Mouse (Mus musculus) heart, postnatal 4 days (tissue): ENCODE measurements around the gene Zkscan16. TPM values are rescaled to one million over a fixed set of nuclear protein-coding genes. Genes with fewer than 3 reads are reported as not detected.

Source experiments
- DNase-seq: peaks from one replicate; pipeline ENCODE4 v3.0.0; 2021
- total RNA-seq, 2 experiments: library from RNA; stranded (reverse); gene quantifications; 2 replicates each; pipeline ENCODE4 v1.2.3; 2021

Zkscan16 gene
- total RNA-seq, result under 1 TPM; 0.21 to 0.25 TPM

DNA sequence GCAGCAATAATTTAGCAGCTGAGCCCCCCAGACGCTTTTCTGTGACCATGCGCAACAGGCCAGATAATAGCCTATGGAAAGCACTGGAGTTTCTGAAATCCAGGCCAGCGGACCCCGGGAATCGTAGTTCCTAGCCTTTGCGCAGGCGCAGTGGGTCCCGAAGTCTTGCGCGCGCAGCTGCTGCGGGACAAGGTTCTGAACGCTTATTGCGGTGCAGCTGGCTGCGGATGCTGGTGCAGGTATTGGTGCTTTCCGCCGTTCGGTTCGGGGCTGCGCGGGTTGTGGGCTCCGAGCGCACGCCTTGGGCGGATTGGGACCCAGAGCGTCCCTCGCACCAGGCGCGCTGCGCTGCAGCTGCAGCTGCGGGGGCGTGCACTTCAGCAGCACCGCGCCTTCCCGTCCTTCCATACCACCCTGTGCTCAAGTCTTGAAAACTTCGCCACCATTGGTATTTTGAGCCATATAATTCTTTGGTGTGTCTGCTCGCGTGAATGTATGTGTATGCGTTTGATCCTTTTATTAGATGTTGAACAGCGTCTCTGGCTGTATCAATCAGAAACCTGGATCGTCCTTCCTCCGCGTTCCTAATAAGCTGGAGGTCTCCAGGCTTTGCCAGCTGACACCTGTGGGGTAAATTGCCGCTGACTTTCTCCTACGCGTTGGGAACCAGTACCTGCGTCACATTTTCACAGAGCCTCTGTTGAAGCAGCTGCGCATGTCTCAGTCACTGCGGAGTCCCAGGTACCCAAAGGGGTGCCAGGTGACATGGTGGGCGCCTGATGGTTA lies at the start of gene Zkscan16:
Gene Zkscan16 (plus strand): TSS at position 209 of the 786 bp plus-strand sequence.
- DNase-seq, result peak; percentile 85

DNA sequence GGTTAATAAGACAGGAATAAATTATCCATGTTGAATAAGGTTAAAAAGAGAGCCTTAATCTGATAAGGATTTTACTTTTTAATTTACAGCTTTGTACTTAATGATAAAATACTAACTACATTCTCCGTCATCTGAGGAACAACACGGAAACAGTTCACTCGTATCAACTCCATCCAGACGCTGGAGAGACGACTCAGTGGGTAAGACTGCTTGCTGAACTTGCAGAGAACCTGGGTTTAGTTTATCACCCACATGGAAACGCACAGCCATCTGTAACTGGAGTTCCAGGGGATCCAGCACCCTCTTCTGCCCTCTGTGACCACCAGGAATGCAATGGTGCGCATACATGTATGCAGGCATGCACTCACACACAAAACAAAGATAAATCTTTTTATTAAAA lies 49.0 kb upstream of the Zkscan16 start:
- DNase-seq, result no peak

DNA sequence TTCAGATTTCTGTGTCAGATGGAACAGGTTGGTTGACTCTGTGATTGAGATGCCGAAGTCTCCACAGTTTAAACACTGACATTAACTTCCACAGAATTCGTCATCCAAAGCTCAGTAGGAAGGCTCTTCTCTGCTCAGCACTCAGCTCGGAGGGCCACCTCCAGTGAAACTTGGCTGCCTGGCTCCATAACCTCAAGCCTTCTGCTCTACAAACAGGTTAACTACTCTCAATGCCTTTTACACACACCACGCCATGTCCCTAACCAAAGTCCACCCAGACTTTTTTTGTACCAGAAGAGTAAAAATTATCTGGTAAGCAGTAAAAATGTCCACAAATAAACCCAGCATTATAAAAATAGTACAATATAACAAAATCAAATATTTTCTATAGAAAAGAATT lies 46.0 kb upstream of the Zkscan16 start:
- no peak for DNase-seq

DNA sequence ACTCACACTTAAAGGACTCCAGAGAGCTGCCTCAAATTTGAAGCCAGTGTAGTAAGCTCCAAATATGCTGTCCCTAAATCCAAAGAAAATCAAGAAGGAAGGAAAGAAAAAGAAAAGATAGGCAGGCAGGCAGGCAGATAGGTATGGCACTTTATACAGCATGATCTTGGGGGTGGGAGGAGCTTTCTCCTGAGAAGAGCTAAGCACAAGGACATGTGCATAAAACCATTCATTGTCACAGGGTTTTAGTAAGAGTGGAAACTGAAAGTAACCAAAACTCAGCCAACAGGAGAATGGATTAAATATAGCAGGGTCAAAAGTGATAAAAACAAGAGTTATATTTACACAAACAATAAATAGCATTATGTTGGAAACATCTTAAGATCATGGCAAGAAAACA lies 45.1 kb upstream of the Zkscan16 start:
- no peak for DNase-seq

DNA sequence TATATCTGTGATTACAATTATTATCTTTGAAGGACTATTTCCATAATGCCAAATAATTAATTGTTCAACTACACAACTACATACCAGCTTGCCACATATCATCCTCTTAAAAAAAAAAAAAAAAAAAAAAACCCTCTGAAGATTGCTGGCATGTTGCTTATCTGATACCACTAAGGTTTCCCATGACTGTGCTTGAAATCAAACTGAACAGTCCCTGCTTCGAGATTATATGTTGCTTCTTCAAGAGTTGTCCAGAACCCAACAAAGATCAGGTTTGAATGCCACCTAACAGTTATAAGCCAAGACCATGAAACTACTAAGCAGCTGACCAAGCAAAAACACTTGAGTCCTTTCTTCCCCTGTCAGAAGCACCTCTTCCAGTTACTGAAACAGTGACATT lies 36.0 kb upstream of the Zkscan16 start:
- DNase-seq, result no peak

DNA sequence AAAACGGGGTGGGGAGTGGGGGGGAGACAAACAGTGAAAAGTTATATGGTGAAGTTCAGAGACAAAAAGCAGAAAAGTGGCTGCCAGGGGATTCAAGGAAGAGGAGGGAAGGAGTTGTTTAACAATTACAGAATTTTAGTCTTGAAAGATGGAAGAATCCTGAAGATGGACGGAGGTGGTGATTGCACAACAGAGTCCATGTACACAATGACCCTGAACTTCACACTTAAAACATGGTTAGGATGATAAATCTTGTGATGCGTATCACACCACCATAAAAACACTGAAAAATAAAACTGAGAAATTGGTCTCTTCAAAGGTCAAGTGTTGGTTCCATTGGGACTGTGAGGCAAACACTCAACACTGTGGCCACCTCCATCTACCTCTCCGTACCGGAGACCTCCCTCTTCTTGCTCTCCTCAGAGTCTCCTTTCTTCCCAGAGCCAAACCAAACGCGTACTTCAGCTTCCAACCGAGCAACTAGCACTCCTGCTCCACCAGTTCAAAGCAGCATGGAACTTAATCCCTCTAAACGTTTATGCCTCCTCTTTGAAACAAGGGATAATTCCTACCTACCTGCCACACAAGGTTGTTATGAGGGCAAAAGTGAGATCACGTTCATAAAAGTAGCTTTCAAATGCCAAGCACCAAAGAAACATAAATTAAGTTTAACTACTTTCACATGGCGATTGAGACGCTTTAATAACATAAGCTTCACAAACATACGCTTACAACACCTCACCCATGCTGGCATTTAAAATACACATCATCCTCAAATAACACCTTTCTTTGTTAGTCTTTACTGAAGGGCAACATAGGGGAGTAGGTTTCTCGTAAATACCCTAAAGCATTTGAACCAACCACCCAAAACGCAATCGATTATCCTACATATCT lies 33.0 kb upstream of the Zkscan16 start:
- DNase-seq, result no peak

DNA sequence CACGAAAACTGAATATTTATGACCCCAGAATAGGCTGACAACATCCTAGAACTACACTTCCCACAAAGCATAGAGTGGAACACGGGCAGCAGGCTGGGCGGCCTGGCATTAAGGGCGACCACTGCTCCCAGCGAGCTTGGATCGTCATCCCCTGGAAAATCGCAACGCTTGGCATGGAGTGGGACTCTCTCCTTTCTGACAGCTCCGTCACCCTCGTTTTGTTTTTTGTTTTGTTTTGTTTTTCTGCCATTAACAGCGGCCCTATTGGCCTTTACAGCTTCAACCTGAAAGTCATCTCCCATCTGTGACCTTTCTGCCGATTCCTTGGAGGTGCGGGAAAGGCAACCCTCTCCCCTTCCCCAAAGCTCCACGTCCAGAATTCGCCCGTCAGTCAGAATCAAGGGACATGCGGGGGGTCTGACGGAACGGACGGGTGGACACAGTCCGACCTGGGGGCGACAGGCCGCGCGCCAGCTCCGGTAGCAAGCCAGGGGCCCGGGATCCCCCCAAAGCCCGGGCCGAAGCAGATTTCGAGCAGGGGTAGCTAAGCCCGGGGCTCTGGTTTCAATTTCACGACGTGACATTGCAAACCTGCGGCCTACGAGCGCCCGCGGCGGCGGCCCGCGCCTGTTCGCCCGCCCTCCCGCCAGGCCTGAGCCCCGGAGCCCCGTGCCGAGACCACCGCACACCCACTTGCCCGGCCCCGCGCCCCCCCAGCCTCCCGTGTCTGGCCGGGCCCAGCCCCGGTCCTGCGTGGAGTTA lies 32.2 kb upstream of the Zkscan16 start:
- DNase-seq, result peak; percentile 68

DNA sequence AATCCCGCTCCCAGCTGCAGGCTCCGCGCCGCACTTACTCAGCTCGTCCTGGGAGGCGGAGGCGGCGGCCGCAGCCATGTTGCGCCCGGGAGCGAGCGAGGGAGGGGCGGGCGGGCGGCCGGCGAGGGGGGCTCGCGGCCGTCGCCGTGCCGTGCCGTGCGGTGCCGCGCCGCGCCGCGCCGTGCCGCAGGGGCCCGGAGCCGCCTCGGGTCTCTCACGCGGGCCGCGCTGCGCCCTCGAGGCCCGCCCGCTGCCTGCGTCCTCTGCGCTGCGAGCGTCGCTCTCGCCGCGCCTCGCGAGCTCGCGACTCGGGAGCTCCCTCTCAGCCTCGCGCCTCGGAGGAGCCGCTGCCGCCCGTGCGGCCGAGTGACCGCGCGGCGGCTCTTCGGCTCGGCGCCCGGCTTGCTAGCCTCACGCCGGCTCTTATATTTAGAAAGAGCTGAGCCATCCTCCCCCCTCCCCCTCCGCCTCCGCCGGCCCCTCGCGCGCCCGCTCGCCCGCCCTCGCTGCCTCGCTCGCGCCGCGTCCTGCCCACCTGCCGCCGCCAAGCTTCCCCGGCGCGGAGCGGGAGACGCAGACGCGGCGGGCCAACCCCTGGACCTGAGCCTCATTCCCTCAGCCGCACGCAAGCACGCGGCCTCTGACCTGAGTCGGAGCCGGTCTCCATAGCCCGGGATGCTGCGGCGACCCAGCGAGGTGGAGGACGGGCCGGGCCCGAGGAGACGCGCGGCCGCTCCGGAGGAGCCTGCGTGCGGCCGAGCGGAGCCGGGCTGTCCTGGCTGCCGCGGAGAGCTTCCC lies 31.4 kb upstream of the Zkscan16 start:
- peak; percentile 73 for DNase-seq

DNA sequence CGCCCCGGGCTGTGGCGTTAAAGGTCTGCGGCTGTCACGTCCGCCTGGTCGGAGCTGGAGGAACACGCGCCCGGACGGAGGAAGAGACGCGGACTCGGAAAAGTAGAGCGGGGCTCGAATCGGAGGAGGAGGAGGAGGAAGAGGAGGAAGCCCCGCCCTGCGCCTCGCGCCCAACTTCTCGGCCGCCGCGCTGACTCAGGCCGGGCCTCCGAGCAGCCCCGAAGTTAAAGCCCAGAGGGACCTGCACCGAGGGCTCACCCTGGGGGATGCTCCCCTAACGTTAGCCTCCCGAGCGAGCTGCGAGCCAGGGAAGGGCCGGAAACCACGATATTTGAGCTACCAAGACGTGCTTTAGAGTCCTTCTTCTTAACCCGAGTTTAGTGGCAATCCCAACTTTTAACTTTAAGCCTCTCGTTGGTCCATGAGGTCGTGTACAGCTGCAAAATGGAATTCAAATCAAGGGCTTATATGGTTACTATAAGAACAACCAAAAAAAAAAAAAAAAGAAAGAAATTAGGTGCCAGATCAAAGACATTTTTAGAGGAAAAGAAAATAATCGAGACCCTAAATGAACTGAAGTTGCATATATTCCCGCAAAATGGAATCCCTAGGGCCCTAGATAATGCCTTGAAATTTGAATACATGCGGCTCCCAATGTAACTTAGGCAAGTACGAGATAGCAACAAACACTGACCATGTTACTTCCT lies 30.6 kb upstream of the Zkscan16 start, which contains the start of gene Ecpas:
Gene Ecpas (minus strand): TSS at position 121 of the 707 bp plus-strand sequence.
- DNase-seq, result peak; percentile 83

DNA sequence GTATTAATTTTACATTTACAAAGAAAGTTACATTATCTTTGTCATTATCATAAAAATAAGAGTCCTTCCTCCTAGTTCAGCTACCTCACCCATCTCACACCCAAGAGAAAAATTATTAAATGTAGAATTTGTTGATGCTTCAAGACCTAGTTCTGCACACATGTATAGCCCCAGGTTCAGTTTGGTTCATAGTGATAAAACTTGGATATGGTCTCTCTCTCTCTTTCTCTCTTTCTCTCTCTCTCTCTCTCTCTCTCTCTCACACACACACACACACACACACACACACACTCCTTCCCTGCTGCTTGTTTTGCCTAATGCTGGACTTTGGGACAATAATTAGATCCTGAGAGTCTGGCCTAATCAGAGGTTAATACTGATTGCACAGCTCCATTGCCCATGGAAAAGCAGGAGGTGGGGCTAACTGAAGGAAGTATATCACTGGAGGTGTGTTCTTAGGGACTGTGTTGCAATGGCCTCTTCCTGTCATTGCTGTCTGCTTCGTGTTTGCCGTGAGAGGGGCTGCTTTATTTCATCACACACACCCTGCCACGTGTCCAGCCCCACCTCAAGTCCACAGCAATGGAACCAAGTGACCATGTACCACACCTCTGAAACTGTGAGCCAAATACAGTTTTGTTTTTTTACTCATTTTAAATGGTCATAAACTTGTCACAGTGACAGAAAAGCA lies 29.9 kb upstream of the Zkscan16 start:
- DNase-seq, result no peak

DNA sequence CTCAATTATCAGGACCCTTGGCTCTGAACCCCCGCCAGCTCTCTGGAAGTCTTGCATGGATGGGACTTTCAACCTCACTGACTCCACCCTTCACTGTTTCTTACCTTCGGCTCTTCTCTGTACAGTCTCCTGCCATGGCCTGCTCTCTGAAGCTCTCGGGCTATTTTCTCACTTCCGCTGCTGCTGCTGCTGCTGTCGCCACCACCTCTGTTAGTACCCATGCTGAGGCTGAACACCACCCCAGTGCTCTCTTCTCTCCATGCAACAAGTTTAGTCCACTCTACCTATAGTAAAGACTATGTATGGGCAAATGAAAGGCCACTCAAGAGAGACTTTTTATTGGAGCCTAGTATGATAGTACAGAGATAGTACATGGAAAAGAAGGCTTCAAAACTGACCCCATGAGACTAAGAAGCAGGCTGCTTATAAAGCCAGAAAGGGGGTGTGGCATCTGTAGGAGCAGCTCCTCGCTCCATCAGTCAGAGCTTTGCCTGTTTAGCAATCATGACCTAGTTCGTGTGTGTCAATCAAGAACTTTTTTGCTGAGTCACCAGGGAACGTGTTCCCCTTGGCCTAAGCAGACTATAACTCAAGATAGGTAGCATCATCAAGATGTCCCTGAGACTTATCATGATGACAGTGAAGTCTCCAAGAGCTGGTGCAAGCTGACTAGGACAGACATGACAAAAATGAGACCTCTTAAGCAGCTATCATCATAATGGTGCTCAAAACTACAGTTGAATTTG lies 28.2 kb upstream of the Zkscan16 start:
- no peak for DNase-seq

DNA sequence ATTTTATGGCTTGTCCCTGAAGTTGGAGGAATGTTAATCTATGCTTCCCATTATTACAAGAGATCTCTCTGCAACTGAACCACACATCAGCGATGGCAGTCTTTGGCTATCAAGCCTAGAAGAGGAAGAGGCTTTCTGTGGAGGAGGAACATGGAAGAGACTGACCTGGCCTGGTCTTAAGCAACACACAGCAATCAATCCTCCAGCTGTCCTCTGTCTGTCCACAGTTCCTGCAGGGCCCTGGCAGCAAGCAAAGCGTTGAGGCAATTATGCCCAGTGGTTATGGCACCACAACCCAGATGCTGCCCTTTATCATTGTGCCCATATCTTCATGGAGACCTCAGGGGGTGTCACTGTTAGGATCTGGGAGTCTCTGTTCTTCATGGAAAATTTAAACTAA lies 19.5 kb upstream of the Zkscan16 start:
- DNase-seq, result no peak

DNA sequence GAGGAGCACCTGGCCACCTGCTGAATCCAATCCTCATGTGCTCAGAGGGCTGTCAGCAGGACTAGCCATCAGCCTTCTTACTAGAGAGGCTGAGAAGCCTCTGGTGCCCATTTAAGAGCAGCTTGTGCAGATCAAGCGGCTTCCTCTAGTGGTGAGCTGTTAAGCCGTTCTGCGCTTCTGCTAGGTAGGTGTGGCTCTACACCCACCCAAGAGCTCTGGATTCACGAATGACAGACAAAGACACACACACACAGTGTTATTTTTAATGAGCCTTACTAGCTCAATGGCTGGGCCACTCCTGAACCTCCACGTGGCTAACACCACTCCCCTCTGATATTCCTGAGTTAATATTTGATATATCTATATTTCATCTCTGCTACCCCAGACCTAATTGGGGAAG lies 17.8 kb upstream of the Zkscan16 start:
- no peak for DNase-seq

DNA sequence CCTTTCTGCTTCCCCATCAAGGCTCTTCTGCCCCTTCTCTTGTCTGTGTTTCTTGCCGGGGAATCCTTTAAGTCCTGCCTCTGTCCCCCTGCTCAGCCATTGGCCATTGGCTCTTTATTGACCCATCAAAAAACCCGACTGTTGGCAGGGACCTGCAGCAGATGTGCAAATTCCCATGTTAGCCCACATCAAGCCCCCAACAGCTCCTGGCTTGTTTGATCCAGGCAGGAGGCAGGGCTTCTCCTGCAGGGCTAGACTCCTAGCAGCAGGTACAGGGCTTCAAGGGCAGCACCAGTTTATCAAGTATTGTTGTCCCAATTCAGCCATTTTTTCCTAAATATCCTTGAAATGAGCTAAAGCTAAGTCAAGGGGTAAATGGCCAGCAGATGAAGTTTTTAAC lies 17.3 kb upstream of the Zkscan16 start:
- no peak for DNase-seq

DNA sequence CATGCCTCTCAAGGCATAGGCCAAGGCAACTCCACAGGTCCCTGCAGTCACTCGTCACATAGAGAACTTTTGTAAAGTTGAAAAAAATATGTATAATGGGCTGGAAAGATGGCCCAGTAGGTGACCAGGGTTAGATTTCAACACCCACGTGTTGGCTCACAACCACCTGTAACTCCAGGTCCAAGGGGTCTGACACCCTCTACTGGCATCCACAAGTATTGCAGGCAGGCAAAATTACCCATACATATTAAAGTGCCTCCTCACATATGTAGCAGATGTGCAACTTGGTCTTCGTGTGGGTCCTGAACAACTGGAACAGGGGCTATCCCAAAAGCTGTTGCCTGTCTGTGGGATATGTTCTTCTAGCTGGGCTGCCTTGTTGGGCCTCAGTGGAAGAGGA lies 15.8 kb upstream of the Zkscan16 start:
- no peak for DNase-seq

DNA sequence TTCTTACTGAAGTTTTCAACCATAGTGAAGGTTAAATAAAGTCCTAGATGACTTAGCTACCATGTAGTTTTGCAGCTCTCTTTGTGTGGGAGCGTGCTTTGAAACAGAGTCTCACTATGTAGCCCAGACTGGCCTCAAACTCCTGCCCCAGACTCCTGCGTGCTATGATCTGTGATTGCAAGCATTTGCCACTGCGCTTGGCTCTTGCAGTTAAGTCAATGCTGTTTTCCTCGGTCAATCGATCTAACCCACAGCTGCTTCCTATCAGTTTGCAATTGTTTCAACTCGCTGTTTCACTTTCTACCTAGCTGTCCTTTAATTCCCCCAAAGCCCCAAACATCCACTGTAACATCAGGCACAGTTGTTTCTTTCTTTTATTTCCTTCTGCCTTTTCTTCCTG lies 10.9 kb upstream of the Zkscan16 start:
- no peak for DNase-seq

DNA sequence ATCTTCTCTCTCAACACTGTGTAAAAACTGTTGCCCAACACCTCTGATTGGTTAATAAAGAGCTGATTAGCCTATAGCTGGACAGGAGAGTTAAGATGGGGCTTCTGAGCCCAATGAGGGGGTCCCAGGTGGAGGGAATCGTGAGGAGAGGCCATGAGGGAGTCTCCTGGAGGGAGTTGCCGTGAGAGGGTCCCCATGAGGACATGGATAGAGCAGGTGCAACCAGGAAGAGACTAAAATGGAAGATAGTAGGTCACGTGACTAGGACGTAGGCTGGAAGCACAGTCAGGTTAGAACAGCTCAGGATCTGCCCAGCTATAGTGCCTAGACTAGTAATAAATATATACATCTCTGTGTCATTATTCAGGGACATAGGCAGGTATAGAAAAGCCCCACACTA lies 9.1 kb upstream of the Zkscan16 start:
- no peak for DNase-seq

DNA sequence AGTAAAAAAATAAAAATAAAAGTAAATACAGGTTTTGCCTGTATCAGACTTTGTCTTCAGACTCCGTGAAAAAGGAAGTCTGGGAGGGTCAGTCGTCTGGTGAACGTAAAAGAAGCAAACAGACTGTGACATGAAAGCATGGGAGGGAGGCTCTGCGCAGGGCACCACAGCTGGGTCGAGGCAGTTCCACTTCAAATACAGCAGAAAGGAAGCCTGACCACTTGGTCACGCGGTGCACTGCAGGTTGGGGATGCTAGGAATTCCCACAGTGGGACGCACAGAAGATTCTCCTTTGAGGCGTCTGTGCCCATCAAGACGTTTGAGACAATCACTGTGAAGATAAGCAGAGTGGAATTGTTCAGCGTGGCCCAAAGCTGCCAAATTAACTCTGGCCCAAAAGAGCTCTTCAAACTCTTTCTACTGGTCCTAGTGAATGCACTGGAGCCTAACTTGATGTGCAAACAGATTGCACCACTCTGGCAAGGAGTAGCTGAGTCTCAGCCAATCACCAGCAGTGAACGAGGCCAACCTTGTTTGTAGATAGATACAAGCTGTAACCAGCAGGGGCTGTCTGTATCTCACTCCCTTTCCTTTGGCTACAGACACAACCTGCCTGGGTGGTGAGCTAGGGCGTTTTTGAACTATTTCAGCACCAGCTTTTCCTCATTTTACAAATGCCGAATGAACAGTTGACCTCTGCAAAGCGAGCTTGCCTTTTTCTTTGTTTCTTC lies 8.5 kb upstream of the Zkscan16 start:
- peak; percentile 41 for DNase-seq

DNA sequence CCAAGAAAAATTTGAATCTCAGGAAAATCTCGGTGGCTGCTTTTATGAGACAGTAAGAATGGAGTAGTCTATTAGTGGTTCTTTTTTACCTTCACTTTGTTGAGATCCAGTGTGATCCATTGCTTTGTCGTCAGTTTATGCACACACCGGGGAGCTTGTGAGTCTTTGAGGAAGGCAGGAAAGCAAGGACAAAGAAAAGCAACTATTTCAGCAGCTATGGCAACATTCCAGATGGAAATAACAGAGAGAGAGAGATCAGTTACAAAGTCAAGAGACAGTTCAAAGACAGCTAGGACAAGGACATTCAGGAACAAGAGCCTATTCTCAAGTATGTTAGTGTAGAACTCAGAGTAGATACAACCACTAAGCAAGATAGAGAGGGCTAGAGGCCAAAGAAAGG lies 7.6 kb upstream of the Zkscan16 start:
- no peak for DNase-seq
